Mouse (Mus musculus): Measurements from ENCODE around the gene Gpr4. TPM values are rescaled to one million over a fixed set of nuclear protein-coding genes. Genes with fewer than 3 reads are reported as not detected.

Gene Gpr4
- total and polyA plus RNA-seq, 2 experiments from 2014 or later = 2.2 to 5.9 TPM

- Histone ChIP-seq H3K9me3 (ENCODE audit: low read length) (no peaks in the 10 kb centered on the region), H3K27ac (ENCODE audit: low read depth, low read length) (no peak overlapping the region), H3K4me2 (ENCODE audit: low read depth) (no peak overlapping the region), H3K9ac (peak overlapping the region; percentile 14; the same call in 1 of the 2 replicates), H3K36me3 (ENCODE audit: insufficient read depth) (peaks cover 66% of the 10 kb centered on the region), H3K4me3 (ENCODE audit: low read depth, low read length) (no peak overlapping the region), H3K27me3 (ENCODE audit: insufficient read depth, low read length) (no peaks in the 10 kb centered on the region), H3K4me1 (ENCODE audit: insufficient read depth) (no peaks in the 10 kb centered on the region)
- ATAC-seq (no peak), DNase-seq (no peak)
- TF ChIP-seq CTCF (IDR thresholded peaks at IDR 0.05; ENCODE audit: low read depth) = no peak
- 58% methylated on average over 15 of the region's 15 CpGs for WGBS
Measured at GRCm38 (mm10) chr7:19202065-19202850, 10.1 kb upstream of the Gpr4 start.

- Histone ChIP-seq H3K27ac (ENCODE audit: low read depth, low read length) (no peak overlapping the region), H3K4me2 (ENCODE audit: low read depth) (no peak overlapping the region), H3K27me3 (ENCODE audit: insufficient read depth, low read length) (no peaks in the 10 kb centered on the region), H3K4me3 (ENCODE audit: low read depth, low read length) (no peak overlapping the region), H3K9me3 (ENCODE audit: low read length) (no peaks in the 10 kb centered on the region), H3K36me3 (ENCODE audit: insufficient read depth) (peaks cover 29% of the 10 kb centered on the region), H3K4me1 (ENCODE audit: insufficient read depth) (no peaks in the 10 kb centered on the region), H3K9ac (no peak overlapping the region)
- TF ChIP-seq CTCF (IDR thresholded peaks at IDR 0.05; ENCODE audit: low read depth) = no peak
- no peak for DNase-seq
- 0 out of 2 replicates have a peak, but pooled peaks have one; percentile 5 for ATAC-seq
- WGBS = 83% methylated on average over 13 of the region's 13 CpGs
Measured at GRCm38 (mm10) chr7:19208201-19208910, 4.0 kb upstream of the Gpr4 start.

- no peaks in the 10 kb centered on the region for H3K4me1 ChIP-seq (ENCODE audit: insufficient read depth)
- no peak overlapping the region for H3K4me3 ChIP-seq (ENCODE audit: low read depth, low read length)
- no peak overlapping the region for H3K9ac ChIP-seq
- H3K27ac ChIP-seq (ENCODE audit: low read depth, low read length) = no peak overlapping the region
- TF ChIP-seq CTCF (IDR thresholded peaks at IDR 0.05; ENCODE audit: low read depth) = peak; percentile 89
- H3K9me3 ChIP-seq (ENCODE audit: low read length) = no peaks in the 10 kb centered on the region
- peaks cover 24% of the 10 kb centered on the region for H3K36me3 ChIP-seq (ENCODE audit: insufficient read depth)
- DNase-seq = peak; percentile 75
- no peak for ATAC-seq
- 53% methylated on average over 7 of the region's 7 CpGs for WGBS
- no peaks in the 10 kb centered on the region for H3K27me3 ChIP-seq (ENCODE audit: insufficient read depth, low read length)
- H3K4me2 ChIP-seq (ENCODE audit: low read depth) = no peak overlapping the region
Measured at GRCm38 (mm10) chr7:19208944-19209472, 3.3 kb upstream of the Gpr4 start.

GRCm38 (mm10) chr7:19209494-19209893 is 2.8 kb upstream of the Gpr4 start:
- no peak overlapping the region for H3K4me3 ChIP-seq (ENCODE audit: low read depth, low read length)
- ATAC-seq (no peak), DNase-seq (no peak)
- no peaks in the 10 kb centered on the region for H3K27me3 ChIP-seq (ENCODE audit: insufficient read depth, low read length)
- 78% methylated on average over 4 of the region's 4 CpGs for WGBS
- peaks cover 19% of the 10 kb centered on the region for H3K36me3 ChIP-seq (ENCODE audit: insufficient read depth)
- H3K9me3 ChIP-seq (ENCODE audit: low read length) = no peaks in the 10 kb centered on the region
- no peak overlapping the region for H3K4me2 ChIP-seq (ENCODE audit: low read depth)
- no peak overlapping the region for H3K27ac ChIP-seq (ENCODE audit: low read depth, low read length)
- no peak overlapping the region for H3K9ac ChIP-seq
- H3K4me1 ChIP-seq (ENCODE audit: insufficient read depth) = no peaks in the 10 kb centered on the region
- TF ChIP-seq CTCF (IDR thresholded peaks at IDR 0.05; ENCODE audit: low read depth) = no peak

- Histone ChIP-seq H3K27ac (ENCODE audit: low read depth, low read length) (no peak overlapping the region), H3K4me3 (ENCODE audit: low read depth, low read length) (no peak overlapping the region), H3K27me3 (ENCODE audit: insufficient read depth, low read length) (no peaks in the 10 kb centered on the region), H3K4me1 (ENCODE audit: insufficient read depth) (no peaks in the 10 kb centered on the region), H3K9me3 (ENCODE audit: low read length) (no peaks in the 10 kb centered on the region), H3K4me2 (ENCODE audit: low read depth) (no peak overlapping the region), H3K36me3 (ENCODE audit: insufficient read depth) (peaks cover 15% of the 10 kb centered on the region), H3K9ac (no peak overlapping the region)
- no peak for ATAC-seq
- no peak for DNase-seq
- 93% methylated on average over 5 of the region's 5 CpGs for WGBS
- peak; percentile 58 for TF ChIP-seq CTCF (IDR thresholded peaks at IDR 0.05; ENCODE audit: low read depth)
Measured at GRCm38 (mm10) chr7:19210010-19210409, 2.3 kb upstream of the Gpr4 start.

- Histone ChIP-seq H3K27ac (ENCODE audit: low read depth, low read length) (no peak overlapping the region), H3K36me3 (ENCODE audit: insufficient read depth) (peaks cover 3% of the 10 kb centered on the region; the same call in 1 of the 2 replicates), H3K9me3 (ENCODE audit: low read length) (no peaks in the 10 kb centered on the region), H3K9ac (no peak overlapping the region), H3K27me3 (ENCODE audit: insufficient read depth, low read length) (no peaks in the 10 kb centered on the region), H3K4me3 (ENCODE audit: low read depth, low read length) (no peak overlapping the region), H3K4me1 (ENCODE audit: insufficient read depth) (no peaks in the 10 kb centered on the region), H3K4me2 (ENCODE audit: low read depth) (no peak overlapping the region)
- DNase-seq (no peak), ATAC-seq (no peak)
- 67% methylated on average over 5 of the region's 5 CpGs for WGBS
- TF ChIP-seq CTCF (IDR thresholded peaks at IDR 0.05; ENCODE audit: low read depth) = no peak
Measured at GRCm38 (mm10) chr7:19211041-19211675, 1.2 kb upstream of the Gpr4 start.
